Mouse (Mus musculus) hindbrain, embryonic 10.5 days (tissue): Measurements from ENCODE around the gene Cacnb4. TPM values are rescaled to one million over a fixed set of nuclear protein-coding genes. Genes with fewer than 3 reads are reported as not detected.
A peak's percentile ranks its signal among the peaks of the same experiment; 100 is the strongest.

Experiments
- DNase-seq: peaks from one replicate; pipeline ENCODE4 v3.0.0-alpha.2; 2017; ENCODE audit warnings: low spot score
- H3K27ac ChIP-seq: fragments of 300-500 bp; sonication (generic); 2 replicates; pipeline ENCODE4 v1.5.1; 2016; ENCODE audit warnings: mild to moderate bottlenecking, moderate library complexity
- H3K27me3 ChIP-seq: fragments of 300-500 bp; sonication (generic); 2 replicates; pipeline ENCODE4 v1.6.1; 2016; ENCODE audit warnings: mild to moderate bottlenecking; ENCODE audit not compliant: poor library complexity, insufficient read depth, severe bottlenecking
- H3K36me3 ChIP-seq: fragments of 300-500 bp; sonication (generic); 2 replicates; pipeline ENCODE4 v1.6.1; 2016; ENCODE audit warnings: mild to moderate bottlenecking, moderate library complexity
- H3K4me1 ChIP-seq: fragments of 300-500 bp; sonication (generic); replicated peaks from 2 replicates; pipeline ENCODE4 v1.6.1; 2016; ENCODE audit warnings: mild to moderate bottlenecking
- H3K4me3 ChIP-seq: fragments of 300-500 bp; sonication (generic); 2 replicates; pipeline ENCODE4 v1.5.1; 2016; ENCODE audit warnings: mild to moderate bottlenecking, moderate library complexity
- H3K9me3 ChIP-seq: fragments of 300-500 bp; sonication (generic); 2 replicates; pipeline ENCODE4 v1.6.1; 2016; ENCODE audit warnings: mild to moderate bottlenecking, moderate library complexity
- WGBS: fragments of 180-500 bp; shearing (Covaris S2); methylation state at CpG from one replicate; pipeline ENCODE4 v1.1.7; 2016; 5-methylcytosine and 5-hydroxymethylcytosine counted together
- polyA plus RNA-seq: library from polyadenylated mRNA; unstranded; fragments of >200 nt; fragmentation: Nextera tagmentation; extraction: Ambion mirVana; gene quantifications from 2 replicates; pipeline ENCODE4 v1.2.1, GENCODE M21; 2016

Gene Cacnb4
- polyA plus RNA-seq: 0.68 and 1.8 TPM in 2 replicates

DNA sequence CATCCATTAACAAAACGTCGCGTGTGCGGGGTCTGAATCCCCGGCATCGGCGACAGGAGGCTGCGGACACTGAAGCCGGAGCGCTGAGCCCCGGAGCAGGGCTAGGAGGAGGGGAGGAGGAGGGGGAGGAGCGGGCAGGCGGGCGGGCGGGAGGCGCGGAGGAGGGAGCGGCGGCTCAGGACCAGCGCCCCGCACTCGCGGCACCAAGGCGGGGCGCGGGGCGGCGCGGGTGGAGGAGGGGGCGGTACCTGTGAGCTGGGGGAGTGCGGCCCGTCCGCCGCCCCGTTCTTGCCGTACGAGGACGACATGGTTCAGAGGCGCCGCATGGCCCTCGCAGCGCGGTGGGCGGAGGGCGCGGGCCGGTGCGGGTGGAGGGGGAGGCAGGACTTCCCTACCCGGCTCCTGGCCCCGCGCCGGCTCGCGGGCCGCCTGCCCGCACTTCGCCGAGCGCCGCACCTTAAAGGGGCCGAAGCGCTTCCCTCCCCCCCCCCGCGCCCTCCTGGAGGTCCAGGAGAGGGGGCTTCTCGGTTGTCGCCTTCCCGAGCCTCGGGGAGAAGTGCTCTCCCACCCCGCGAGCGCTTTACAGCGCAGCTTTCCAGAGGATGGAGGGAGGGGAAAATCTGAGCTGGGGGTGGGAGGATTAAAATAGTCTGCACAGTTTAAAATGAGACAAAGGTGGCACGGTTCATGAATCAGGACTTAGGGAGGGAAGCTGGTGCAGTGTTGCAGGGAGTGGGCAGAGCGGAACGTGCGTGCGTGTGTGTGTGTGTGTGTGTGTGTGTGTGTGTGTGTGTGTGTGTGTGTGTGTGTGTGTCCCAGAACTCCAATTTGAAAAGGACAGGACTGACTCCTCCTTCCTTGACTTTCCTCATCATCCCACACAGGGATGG lies at the start of gene Cacnb4:
Cacnb4 (minus strand) TSS at position 809 of the 890 bp plus-strand sequence.
- Histone ChIP-seq H3K9me3 (no peaks in the 10 kb centered on the region), H3K4me3 (peak within 1 kb of the TSS; percentile 76), H3K36me3 (no peaks in the 10 kb centered on the region), H3K27ac (peak within 1 kb of the TSS; percentile 89), H3K4me1 (peaks cover 21% of the 10 kb centered on the region; the same call in 1 of the 2 replicates), H3K27me3 (peaks cover 70% of the 10 kb centered on the region)
- peak; percentile 69 for DNase-seq
- under 1% methylated on average over 57 of the region's 77 CpGs for WGBS

GRCm38 (mm10) chr2:52720231-52721025 lies 43.8 kb upstream of the Cacnb4 start:
- H3K36me3 ChIP-seq: peaks cover 8% of the 10 kb centered on the region
- no peak overlapping the region for H3K27ac ChIP-seq
- 68% methylated on average over 13 of the region's 13 CpGs for WGBS
- H3K4me1 ChIP-seq: peaks cover 8% of the 10 kb centered on the region; the same call in 1 of the 2 replicates
- H3K9me3 ChIP-seq: no peaks in the 10 kb centered on the region
- H3K4me3 ChIP-seq: no peak overlapping the region
- DNase-seq: peak; percentile 18
- no peaks in the 10 kb centered on the region for H3K27me3 ChIP-seq

DNA sequence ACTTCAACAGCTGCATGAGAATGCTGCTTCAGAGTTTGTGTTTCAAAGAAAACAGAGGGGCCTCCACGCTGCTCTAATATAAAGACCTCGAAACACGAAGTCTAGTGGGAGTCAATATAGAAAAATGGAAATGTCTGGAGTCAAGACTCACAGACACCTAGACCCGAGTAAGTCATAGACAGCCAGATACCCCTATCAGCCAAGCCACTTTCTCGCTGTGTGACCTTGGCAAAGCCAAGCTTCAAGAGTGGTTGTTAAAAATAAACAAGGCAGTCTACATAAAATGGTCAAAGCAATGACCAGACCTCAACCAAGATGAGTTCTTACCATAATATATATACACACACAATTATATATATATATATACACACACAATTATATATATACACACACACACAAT lies 40.4 kb upstream of the Cacnb4 start:
- peaks cover 8% of the 10 kb centered on the region; the same call in 1 of the 2 replicates for H3K4me1 ChIP-seq
- no peak for DNase-seq
- no peaks in the 10 kb centered on the region for H3K9me3 ChIP-seq
- no peak overlapping the region for H3K27ac ChIP-seq
- WGBS: 95% methylated on average over 5 of the region's 5 CpGs
- H3K36me3 ChIP-seq: peaks cover 40% of the 10 kb centered on the region
- no peak overlapping the region for H3K4me3 ChIP-seq
- H3K27me3 ChIP-seq: no peaks in the 10 kb centered on the region

GRCm38 (mm10) chr2:52715538-52715937 lies 38.9 kb upstream of the Cacnb4 start:
- Histone ChIP-seq H3K27ac (no peak overlapping the region), H3K36me3 (peaks cover 41% of the 10 kb centered on the region), H3K4me3 (no peak overlapping the region), H3K4me1 (peaks cover 6% of the 10 kb centered on the region; the same call in 1 of the 2 replicates), H3K9me3 (no peaks in the 10 kb centered on the region), H3K27me3 (no peaks in the 10 kb centered on the region)
- WGBS: 92% methylated on average over 6 of the region's 6 CpGs
- no peak for DNase-seq

DNA sequence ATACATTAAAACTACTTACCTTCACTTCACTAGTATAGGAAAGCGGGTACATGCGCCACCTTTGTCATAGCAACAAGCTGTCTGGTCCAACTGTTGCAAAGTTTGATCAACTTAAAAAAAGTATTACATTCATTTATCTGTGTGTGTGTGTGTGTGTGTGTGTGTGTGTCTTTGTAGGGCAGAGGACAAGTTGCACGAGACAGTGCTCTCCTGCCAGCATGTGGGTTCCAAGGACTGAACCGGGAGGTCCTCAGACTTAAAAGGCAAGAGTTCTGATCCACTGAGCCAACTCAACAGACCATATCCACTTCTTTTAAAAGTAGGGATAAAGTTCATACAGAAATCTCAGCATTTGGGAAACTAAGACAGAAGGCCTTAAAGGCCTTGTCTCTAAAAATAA lies 37.5 kb upstream of the Cacnb4 start:
- Histone ChIP-seq H3K4me1 (no peaks in the 10 kb centered on the region), H3K9me3 (no peaks in the 10 kb centered on the region), H3K36me3 (peaks cover 54% of the 10 kb centered on the region), H3K27ac (no peak overlapping the region), H3K27me3 (no peaks in the 10 kb centered on the region), H3K4me3 (no peak overlapping the region)
- DNase-seq: no peak
- 94% methylated on average over 4 of the region's 4 CpGs for WGBS

GRCm38 (mm10) chr2:52710804-52711203 lies 34.2 kb upstream of the Cacnb4 start:
- no peak for DNase-seq
- Histone ChIP-seq H3K9me3 (no peaks in the 10 kb centered on the region), H3K4me3 (no peak overlapping the region), H3K4me1 (no peaks in the 10 kb centered on the region), H3K27ac (no peak overlapping the region), H3K36me3 (peaks cover 65% of the 10 kb centered on the region), H3K27me3 (no peaks in the 10 kb centered on the region)
- WGBS: 90% methylated on average over 2 of the region's 2 CpGs

DNA sequence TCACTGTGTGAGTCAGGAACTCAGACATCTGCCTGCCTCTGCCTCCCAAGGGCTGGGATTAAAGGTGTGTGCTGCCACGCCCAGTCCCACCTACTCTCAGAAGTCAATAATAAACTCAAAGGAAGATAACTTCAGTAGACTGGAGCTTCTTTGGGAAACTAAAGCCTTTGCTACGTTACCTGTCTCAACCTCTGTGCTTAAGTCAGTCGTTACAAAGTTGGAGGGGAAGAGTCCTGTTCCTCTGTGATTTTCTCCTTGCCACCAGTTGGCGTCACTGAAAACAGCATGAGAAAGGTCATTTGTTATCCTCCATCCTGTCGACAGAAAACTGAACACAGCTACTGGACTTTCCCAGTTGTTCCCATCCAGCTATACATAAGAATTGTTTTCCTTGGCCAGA lies 32.8 kb upstream of the Cacnb4 start:
- Histone ChIP-seq H3K36me3 (peaks cover 64% of the 10 kb centered on the region), H3K4me3 (no peak overlapping the region), H3K9me3 (no peaks in the 10 kb centered on the region), H3K4me1 (no peaks in the 10 kb centered on the region), H3K27me3 (no peaks in the 10 kb centered on the region), H3K27ac (no peak overlapping the region)
- 90% methylated on average over 5 of the region's 5 CpGs for WGBS
- DNase-seq: no peak

GRCm38 (mm10) chr2:52701368-52702036 lies 24.9 kb upstream of the Cacnb4 start:
- H3K27ac ChIP-seq: no peak overlapping the region
- no peak overlapping the region for H3K4me3 ChIP-seq
- no peaks in the 10 kb centered on the region for H3K4me1 ChIP-seq
- H3K27me3 ChIP-seq: no peaks in the 10 kb centered on the region
- 92% methylated on average over 11 of the region's 11 CpGs for WGBS
- no peak for DNase-seq
- peaks cover 53% of the 10 kb centered on the region for H3K36me3 ChIP-seq
- H3K9me3 ChIP-seq: no peaks in the 10 kb centered on the region

GRCm38 (mm10) chr2:52700352-52700751 lies 23.7 kb upstream of the Cacnb4 start:
- Histone ChIP-seq H3K4me3 (no peak overlapping the region), H3K27me3 (no peaks in the 10 kb centered on the region), H3K27ac (no peak overlapping the region), H3K36me3 (peaks cover 42% of the 10 kb centered on the region), H3K9me3 (no peaks in the 10 kb centered on the region), H3K4me1 (no peaks in the 10 kb centered on the region)
- no peak for DNase-seq
- 63% methylated on average over 5 of the region's 5 CpGs for WGBS

GRCm38 (mm10) chr2:52694604-52695003 lies 18.0 kb upstream of the Cacnb4 start:
- Histone ChIP-seq H3K4me1 (no peaks in the 10 kb centered on the region), H3K4me3 (no peak overlapping the region), H3K36me3 (peaks cover 20% of the 10 kb centered on the region), H3K9me3 (no peaks in the 10 kb centered on the region), H3K27me3 (no peaks in the 10 kb centered on the region), H3K27ac (no peak overlapping the region)
- no peak for DNase-seq
- 90% methylated on average over 6 of the region's 6 CpGs for WGBS

- 65% methylated on average over 4 of the region's 4 CpGs for WGBS
- Histone ChIP-seq H3K9me3 (no peaks in the 10 kb centered on the region), H3K36me3 (peaks cover 14% of the 10 kb centered on the region), H3K4me1 (no peaks in the 10 kb centered on the region), H3K27ac (no peak overlapping the region), H3K27me3 (no peaks in the 10 kb centered on the region), H3K4me3 (no peak overlapping the region)
- DNase-seq: no peak
These were observed 15.1 kb upstream of the Cacnb4 start for GRCm38 (mm10) chr2:52691745-52692144.

DNA sequence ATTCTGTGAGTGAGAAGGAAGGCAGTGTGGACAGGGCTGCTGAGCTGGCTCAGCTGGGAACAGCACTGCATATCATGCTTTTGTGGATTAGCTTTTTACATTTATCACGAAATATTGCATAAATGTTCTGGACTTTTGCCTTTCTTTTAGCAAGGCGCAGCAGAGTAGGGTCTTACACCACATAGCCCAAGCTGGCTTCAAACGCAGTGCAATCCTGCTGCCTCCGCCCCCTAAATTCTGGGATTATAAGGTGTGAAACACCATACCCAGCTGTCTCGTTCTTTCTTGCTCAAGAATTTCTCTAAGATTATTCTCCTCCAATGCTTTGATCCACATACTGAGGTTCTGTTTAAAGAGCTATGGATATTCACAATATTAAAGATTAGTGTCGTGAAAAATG lies 10.0 kb upstream of the Cacnb4 start:
- Histone ChIP-seq H3K9me3 (no peaks in the 10 kb centered on the region), H3K4me1 (no peaks in the 10 kb centered on the region), H3K36me3 (0 out of 2 replicates have a peak, but pooled peaks cover 2% of the 10 kb centered on the region), H3K27me3 (no peaks in the 10 kb centered on the region), H3K27ac (no peak overlapping the region), H3K4me3 (no peak overlapping the region)
- WGBS: 86% methylated on average over 6 of the region's 6 CpGs
- DNase-seq: no peak
